In the genomic region with DNA sequence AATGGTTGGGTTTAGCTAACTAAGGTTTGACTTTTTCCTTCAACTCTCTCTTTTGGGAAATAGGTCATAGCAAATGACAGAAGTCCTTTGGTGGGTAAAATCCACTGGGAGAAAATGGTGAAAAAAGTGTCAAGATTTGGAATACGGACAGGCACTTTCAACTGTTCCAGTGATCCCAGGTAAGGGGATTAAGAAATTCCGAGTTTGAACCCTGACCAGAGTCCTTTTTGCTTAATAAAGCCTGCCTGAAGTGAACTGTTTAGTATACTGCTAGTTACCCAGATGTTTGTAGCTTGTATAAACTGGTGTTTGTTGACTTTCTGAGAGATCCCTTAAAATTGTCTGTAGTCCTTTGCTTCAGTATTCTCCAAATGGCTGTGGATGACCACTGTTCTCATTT, we compare ENCODE assay signal across 29 mouse cellular contexts.
"Had no signal": no experiment of that assay in that cellular context is flagged by ENCODE, and none has a peak within 500 bp of the region (broad histone marks: within the 10 kb centered on the region; RNA-seq: fewer than 3 reads in every experiment).

No protein-coding gene starts in this region.

- DNase-seq: cerebellum, adult 2 months; cerebellum, adult 8-10 months; cerebellum, adult 9-10 months; cerebellum, adult 9-11 months; cerebellum, postnatal 10 days; cerebellum, postnatal 14 days; cerebellum, postnatal 25 days; cerebellum, postnatal 36 days; embryo, embryonic 11 days; forebrain, postnatal 0 days; gastrocnemius, adult 2 months; gastrocnemius, postnatal 10 days; gastrocnemius, postnatal 14 days; gastrocnemius, postnatal 25 days; gastrocnemius, postnatal 36 days; heart, adult 11 months; heart, adult 18-20 months; heart, adult 2 months had no signal

- H3K4me2 ChIP-seq: embryonic facial prominence, embryonic 12.5 days; embryonic facial prominence, embryonic 13.5 days; embryonic facial prominence, embryonic 15.5 days; forebrain, embryonic 12.5 days; forebrain, embryonic 13.5 days; forebrain, embryonic 15.5 days had no signal

- ATAC-seq: forebrain, embryonic 13.5 days; forebrain, embryonic 14.5 days; forebrain, embryonic 15.5 days; forebrain, embryonic 16.5 days; forebrain, postnatal 0 days had no signal

- H3K4me3 ChIP-seq: embryonic facial prominence, embryonic 10.5 days; embryonic facial prominence, embryonic 12.5 days; embryonic facial prominence, embryonic 13.5 days; embryonic facial prominence, embryonic 15.5 days; erythroblast, embryonic 14.5 days; forebrain, embryonic 10.5 days; forebrain, embryonic 12.5 days; forebrain, embryonic 13.5 days; forebrain, embryonic 15.5 days; gastrocnemius, adult 2 months; heart, adult 2 months had no signal

- H3K4me1 ChIP-seq: embryonic facial prominence, embryonic 10.5 days; embryonic facial prominence, embryonic 12.5 days; embryonic facial prominence, embryonic 13.5 days; embryonic facial prominence, embryonic 15.5 days; forebrain, embryonic 10.5 days; forebrain, embryonic 12.5 days had no signal

- H3K27ac ChIP-seq: embryonic facial prominence, embryonic 10.5 days; embryonic facial prominence, embryonic 12.5 days; embryonic facial prominence, embryonic 13.5 days; embryonic facial prominence, embryonic 15.5 days; forebrain, embryonic 10.5 days; forebrain, embryonic 12.5 days; forebrain, embryonic 13.5 days; forebrain, embryonic 15.5 days; gastrocnemius, adult 2 months; heart, adult 2 months had no signal

- H3K9me3 ChIP-seq: embryonic facial prominence, embryonic 10.5 days; embryonic facial prominence, embryonic 12.5 days; embryonic facial prominence, embryonic 13.5 days; embryonic facial prominence, embryonic 15.5 days; forebrain, embryonic 10.5 days; forebrain, embryonic 12.5 days; forebrain, embryonic 13.5 days; forebrain, embryonic 15.5 days had no signal

- H3K9ac ChIP-seq: embryonic facial prominence, embryonic 12.5 days; embryonic facial prominence, embryonic 13.5 days; embryonic facial prominence, embryonic 15.5 days; forebrain, embryonic 12.5 days; forebrain, embryonic 13.5 days; forebrain, embryonic 15.5 days; forebrain, postnatal 0 days had no signal

- H3K27me3 ChIP-seq: embryonic facial prominence, embryonic 12.5 days; embryonic facial prominence, embryonic 13.5 days; embryonic facial prominence, embryonic 15.5 days; forebrain, embryonic 12.5 days; forebrain, embryonic 13.5 days; forebrain, embryonic 15.5 days had no signal
